Mouse (Mus musculus): Measurements from ENCODE around the gene Bpifb1. TPM values are rescaled to one million over a fixed set of nuclear protein-coding genes. Genes with fewer than 3 reads are reported as not detected.
"Not testable (repeated sequence)": the region's sequence is repeated elsewhere in the genome, so short reads cannot be mapped to it uniquely, and the experiment has no call there.

The Bpifb1 gene
- total RNA-seq, 2 experiments from 2014 or later, result 0.50 TPM; not detected in 1

GRCm38 (mm10) chr2:154215191-154215590 is 24.6 kb downstream of the Bpifb1 start:
- intact Hi-C loops (cut with DNase I), result no loop called here
- Histone ChIP-seq H3K4me3 (no peak overlapping the region), H3K27ac (no peak overlapping the region)
- TF ChIP-seq CTCF (IDR thresholded peaks at IDR 0.05), result peak; percentile 84
- DNase-seq (ENCODE audit: extremely low spot score in 1 of 2, low spot score in 2 of 2), result peak; percentile 61 to 68

DNA sequence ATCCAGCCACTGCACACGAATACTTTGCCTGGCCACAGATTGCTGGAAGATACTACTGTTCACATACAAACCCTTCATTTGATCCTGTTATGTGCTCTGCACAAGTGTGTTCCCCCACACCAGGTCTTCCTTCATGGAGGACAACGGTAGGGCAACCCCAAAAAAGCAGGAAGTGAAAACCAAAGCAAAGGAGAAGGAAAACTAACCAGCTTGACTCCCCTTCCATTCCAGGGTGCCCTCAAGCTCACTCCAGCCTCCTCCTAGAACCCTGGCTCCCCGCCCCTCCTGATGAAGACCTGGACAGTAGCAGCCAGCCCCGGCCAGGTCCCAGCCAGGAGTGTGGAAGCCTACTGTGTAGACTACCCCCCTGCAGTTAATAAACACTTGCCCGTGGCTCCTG is 29.3 kb downstream of the Bpifb1 start:
- no peak for TF ChIP-seq CTCF (IDR thresholded peaks at IDR 0.05)
- intact Hi-C loops (cut with DNase I), result no loop called here

GRCm38 (mm10) chr2:154223265-154223916 is 32.8 kb downstream of the Bpifb1 start, which contains the start of gene Bpifb5:
Gene Bpifb5 (plus strand): TSS chr2:154223742.
- no peak for TF ChIP-seq CTCF (IDR thresholded peaks at IDR 0.05)
- H3K4me3 ChIP-seq, result no peak within 1 kb of the TSS
- no peak within 1 kb of the TSS for H3K27ac ChIP-seq
- intact Hi-C loops (cut with DNase I), result no loop called here
- DNase-seq (ENCODE audit: extremely low spot score in 1 of 2, low spot score in 2 of 2), result no peak

More for the DNA sequence above, 29.3 kb downstream of the Bpifb1 start:
- Histone ChIP-seq H3K4me3 (no peak overlapping the region), H3K27ac (no peak overlapping the region)
- no peak for DNase-seq (ENCODE audit: extremely low spot score in 1 of 2, low spot score in 2 of 2)

- no peak for DNase-seq (ENCODE audit: extremely low spot score in 1 of 2, low spot score in 2 of 2)
- Histone ChIP-seq H3K4me3 (no peak overlapping the region), H3K27ac (no peak overlapping the region)
- intact Hi-C loops (cut with DNase I), result no loop called here
- TF ChIP-seq CTCF (IDR thresholded peaks at IDR 0.05), result no peak
Observed at GRCm38 (mm10) chr2:154223917-154224273, 33.3 kb downstream of the Bpifb1 start.

- no peak for DNase-seq (ENCODE audit: extremely low spot score in 1 of 2, low spot score in 2 of 2)
- no peak overlapping the region for H3K27ac ChIP-seq
- TF ChIP-seq CTCF (IDR thresholded peaks at IDR 0.05), result no peak
- no peak overlapping the region for H3K4me3 ChIP-seq
- intact Hi-C loops (cut with DNase I), result no loop called here
Observed at GRCm38 (mm10) chr2:154226991-154227390, 36.4 kb downstream of the Bpifb1 start.

DNA sequence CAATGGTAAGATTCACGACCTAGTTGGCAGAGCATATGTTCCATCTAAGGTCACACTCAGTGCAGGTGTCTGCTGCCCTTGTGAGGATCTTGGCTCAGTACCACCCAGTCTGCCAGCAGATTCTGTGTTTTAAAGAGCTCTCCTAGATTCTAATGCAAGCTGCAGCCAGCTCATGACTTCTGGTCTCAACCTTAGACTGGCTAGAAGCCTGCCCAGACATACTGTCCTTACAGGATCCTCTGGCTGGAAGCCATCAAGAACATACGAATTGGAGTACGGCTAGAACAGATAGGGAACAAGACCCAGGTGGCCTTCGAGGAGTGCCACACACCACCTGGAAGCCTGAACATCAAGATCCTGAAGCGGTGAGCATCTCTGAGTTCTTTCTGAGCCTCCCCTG is 37.2 kb downstream of the Bpifb1 start:
- no peak for DNase-seq (ENCODE audit: extremely low spot score in 1 of 2, low spot score in 2 of 2)
- intact Hi-C loops (cut with DNase I), result no loop called here
- no peak overlapping the region for H3K4me3 ChIP-seq
- TF ChIP-seq CTCF (IDR thresholded peaks at IDR 0.05), result no peak
- H3K27ac ChIP-seq, result no peak overlapping the region

DNA sequence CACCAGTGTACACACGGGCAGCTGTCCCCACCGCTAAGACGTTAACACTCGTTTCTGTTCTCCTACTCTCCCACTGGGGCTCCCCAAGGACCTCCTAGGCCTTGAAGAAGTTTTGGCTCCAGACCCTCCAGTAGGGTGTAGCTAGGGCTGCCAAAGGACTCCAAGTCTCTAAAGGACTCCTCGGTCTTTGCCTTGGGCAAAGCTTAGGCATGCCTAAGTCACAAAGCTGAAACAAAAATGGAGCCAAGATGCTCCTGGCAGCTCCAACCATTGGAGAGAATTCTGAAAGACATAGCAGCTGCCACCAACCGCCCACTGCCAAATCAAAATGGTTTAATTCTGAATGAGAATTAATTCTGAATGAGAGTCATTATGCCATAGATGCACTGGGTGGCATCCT is 42.8 kb downstream of the Bpifb1 start:
- intact Hi-C loops (cut with DNase I), result no loop called here
- Histone ChIP-seq H3K27ac (no peak overlapping the region), H3K4me3 (no peak overlapping the region)
- no peak for TF ChIP-seq CTCF (IDR thresholded peaks at IDR 0.05)
- DNase-seq (ENCODE audit: extremely low spot score in 1 of 2, low spot score in 2 of 2), result no peak

- no peak for TF ChIP-seq CTCF (IDR thresholded peaks at IDR 0.05)
- intact Hi-C loops (cut with DNase I), result no loop called here
- no peak for DNase-seq (ENCODE audit: extremely low spot score in 1 of 2, low spot score in 2 of 2)
- no peak overlapping the region for H3K27ac ChIP-seq
- no peak overlapping the region for H3K4me3 ChIP-seq
Observed at GRCm38 (mm10) chr2:154240771-154241170, 50.2 kb downstream of the Bpifb1 start.

GRCm38 (mm10) chr2:154242726-154243125 is 52.1 kb downstream of the Bpifb1 start:
- intact Hi-C loops (cut with DNase I), result loop anchor here (1.0 kb wide), 1 partner anchor 30 kb away; no protein-coding TSS in a partner anchor
- DNase-seq (ENCODE audit: extremely low spot score in 1 of 2, low spot score in 2 of 2); H3K4me3 ChIP-seq; H3K27ac ChIP-seq: not testable (repeated sequence)

- TF ChIP-seq CTCF (IDR thresholded peaks at IDR 0.05), result no peak
- DNase-seq (ENCODE audit: extremely low spot score in 1 of 2, low spot score in 2 of 2), result peak; percentile 36 to 61
- Histone ChIP-seq H3K27ac (no peak overlapping the region), H3K4me3 (no peak overlapping the region)
- intact Hi-C loops (cut with DNase I), result loop anchor here (1.0 kb wide), 1 partner anchor 31 kb away; no protein-coding TSS in a partner anchor
Observed at GRCm38 (mm10) chr2:154243356-154244036, 52.9 kb downstream of the Bpifb1 start.

DNA sequence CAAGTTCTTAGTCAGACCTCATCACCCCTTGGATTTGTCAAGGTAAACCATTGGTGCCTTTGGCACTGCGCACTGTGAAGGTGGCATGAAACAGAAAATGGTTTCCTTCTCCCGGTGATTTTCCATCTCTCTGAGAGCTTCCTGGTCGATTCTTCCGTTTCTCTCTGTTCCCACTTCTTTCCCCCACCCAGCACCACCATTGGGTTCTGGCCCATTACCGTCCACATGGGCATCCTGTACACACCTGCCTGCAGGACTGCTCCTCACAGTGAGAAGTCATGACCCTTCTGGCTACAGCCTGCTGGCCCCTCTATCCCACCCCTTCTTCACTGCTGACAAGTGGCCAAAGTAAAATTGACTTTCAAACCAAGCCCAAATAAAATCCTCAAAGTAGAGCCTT is 54.7 kb downstream of the Bpifb1 start:
- intact Hi-C loops (cut with DNase I), result no loop called here
- TF ChIP-seq CTCF (IDR thresholded peaks at IDR 0.05), result no peak
- Histone ChIP-seq H3K27ac (no peak overlapping the region), H3K4me3 (no peak overlapping the region)
- no peak for DNase-seq (ENCODE audit: extremely low spot score in 1 of 2, low spot score in 2 of 2)

DNA sequence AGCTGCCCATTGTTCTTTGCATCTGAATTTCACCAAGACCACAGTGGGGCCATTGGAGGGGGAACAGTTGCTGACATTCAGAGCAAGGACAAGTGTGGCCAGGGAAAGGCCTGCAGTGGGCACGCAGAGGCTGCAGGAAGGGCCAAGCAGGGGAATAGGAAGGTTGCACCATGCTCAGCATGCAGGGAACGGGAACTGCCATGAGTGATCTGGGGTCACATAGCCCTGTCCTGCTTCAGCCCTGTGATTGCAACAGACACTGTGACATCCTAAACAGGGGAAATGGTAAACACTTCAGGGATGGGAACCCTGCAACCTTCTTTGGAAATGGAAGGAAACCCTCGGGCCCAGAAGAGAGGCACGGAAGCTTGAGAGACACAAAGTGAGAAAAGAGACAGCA is 64.6 kb downstream of the Bpifb1 start:
- DNase-seq (ENCODE audit: extremely low spot score in 1 of 2, low spot score in 2 of 2); H3K4me3 ChIP-seq; H3K27ac ChIP-seq; intact Hi-C loops (cut with DNase I): not testable (repeated sequence)

DNA sequence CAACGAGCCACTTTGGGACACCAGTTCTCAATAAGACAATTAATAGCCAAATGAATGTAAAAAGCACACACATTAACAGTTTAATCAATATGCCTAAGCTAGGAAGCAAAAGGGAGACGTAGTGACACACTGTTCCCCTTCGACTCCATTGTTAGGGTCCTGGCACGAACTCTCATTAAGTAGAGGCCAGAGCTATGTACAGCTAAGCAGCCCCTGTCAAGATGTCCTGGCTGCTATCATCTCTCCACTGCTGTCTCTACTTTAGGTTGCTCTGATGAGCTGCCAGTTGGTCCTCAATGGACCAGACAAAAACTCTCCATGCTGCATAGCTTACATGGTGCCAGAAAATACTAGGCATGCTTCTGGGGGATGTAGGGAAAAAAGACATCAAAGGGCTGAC is 65.2 kb downstream of the Bpifb1 start:
- intact Hi-C loops (cut with DNase I), result no loop called here
- no peak overlapping the region for H3K27ac ChIP-seq
- H3K4me3 ChIP-seq, result no peak overlapping the region
- no peak for DNase-seq (ENCODE audit: extremely low spot score in 1 of 2, low spot score in 2 of 2)
- TF ChIP-seq CTCF (IDR thresholded peaks at IDR 0.05), result no peak

DNA sequence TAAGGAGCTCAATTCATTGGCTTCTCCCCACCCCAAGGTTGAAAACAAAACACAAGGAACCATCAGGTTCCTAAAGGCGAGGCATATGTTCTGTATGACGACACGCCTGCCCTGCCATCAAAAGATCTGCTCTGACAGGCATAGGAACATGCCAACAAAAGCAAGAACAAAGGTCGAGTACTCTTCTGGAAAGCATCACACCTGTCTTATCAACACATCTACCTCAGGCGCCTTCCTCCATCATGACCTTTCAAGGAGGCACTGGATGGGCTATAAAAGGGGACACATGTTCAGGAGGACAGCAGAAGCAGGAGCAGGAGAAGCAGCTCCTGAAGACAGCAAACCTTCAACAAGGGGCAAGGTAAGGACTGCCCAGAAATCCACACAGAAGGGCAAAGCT is 66.9 kb downstream of the Bpifb1 start, which contains the start of gene Bpifb9a:
TSS of gene Bpifb9a (plus strand) at position 301 of the 400 bp plus-strand sequence.
- H3K27ac ChIP-seq; DNase-seq (ENCODE audit: extremely low spot score in 1 of 2, low spot score in 2 of 2); H3K4me3 ChIP-seq; intact Hi-C loops (cut with DNase I): not testable (repeated sequence)

DNA sequence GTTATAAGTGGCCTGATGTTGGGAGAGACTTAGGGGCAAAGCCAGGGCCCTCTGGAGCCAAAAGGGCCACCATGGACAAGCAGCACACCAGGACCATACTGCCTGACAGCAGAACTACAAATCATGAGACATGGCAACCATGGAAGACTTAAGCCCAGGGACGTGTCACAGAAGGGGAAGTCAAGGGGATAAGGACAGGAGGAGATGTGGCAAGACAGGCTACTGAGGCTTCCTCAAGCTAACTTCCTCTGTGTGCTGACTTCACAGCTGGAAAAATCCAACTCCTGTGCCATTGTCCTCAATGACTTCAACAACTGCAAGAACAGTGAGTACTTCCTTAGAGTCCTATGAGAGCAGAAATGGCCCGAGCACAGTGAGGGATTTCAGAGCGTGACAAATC is 73.8 kb downstream of the Bpifb1 start:
- intact Hi-C loops (cut with DNase I); DNase-seq (ENCODE audit: extremely low spot score in 1 of 2, low spot score in 2 of 2); H3K4me3 ChIP-seq; H3K27ac ChIP-seq: not testable (repeated sequence)
